Mouse (Mus musculus): ENCODE results near the gene Rimbp3. TPM values are rescaled to one million over a fixed set of nuclear protein-coding genes. Genes with fewer than 3 reads are reported as not detected.

Rimbp3 gene
- polyA plus RNA-seq, 1 experiment from 2014 or later = 0.13 TPM

DNA sequence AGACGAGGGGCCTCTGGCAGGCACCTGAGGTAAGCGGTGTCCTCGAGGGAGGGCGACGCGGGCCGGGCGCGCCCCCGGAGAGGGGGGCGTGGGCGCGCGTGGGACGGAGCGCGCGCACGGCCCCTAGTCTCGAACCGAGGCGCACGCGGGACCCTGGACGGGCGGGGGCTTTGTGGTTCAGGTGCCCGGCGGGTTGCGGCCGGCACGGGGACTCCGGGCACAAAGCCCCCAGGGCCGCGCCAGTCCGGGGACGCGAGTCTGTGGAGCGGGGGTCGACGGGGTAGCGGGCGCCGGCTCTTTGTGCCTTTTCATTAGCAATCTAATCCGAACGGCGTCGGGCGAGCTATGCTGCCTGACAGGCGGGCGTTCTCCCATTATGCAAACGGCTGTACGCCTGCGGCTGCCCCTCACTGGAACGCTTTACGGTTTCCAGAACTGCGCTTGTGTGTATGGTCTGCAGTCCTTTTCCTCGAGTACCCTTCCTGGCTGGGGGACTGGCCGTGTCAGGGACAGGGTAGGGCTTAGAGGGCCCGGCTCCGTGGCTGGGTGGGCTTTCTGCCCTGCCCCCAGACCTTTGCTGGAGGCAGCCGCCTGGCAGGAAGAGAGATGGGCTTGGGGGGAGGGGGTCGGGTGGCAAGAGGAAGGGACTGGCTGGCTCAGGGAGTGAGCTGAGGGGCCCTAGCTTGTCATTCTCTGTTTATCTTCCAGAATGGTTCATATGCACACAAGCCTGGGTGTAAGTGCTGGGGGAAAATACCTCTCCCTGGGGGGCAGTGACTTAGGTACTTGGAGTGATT, 25.5 kb downstream of the Rimbp3 start:
- peak overlapping the region; percentile 90 for H3K4me3 ChIP-seq (ENCODE audit: low read depth, low read length)
- WGBS = 0% methylated on average over 60 of the region's 62 CpGs
- H3K27ac ChIP-seq (ENCODE audit: low read depth) = peak overlapping the region; percentile 94
- H3K9me3 ChIP-seq (ENCODE audit: low read depth, low read length) = 0 out of 2 replicates have a peak, but pooled peaks cover 3% of the 10 kb centered on the region
- peak overlapping the region; percentile 78 for H3K4me2 ChIP-seq
- peak overlapping the region; percentile 94 for H3K9ac ChIP-seq
- TF ChIP-seq CTCF (IDR thresholded peaks at IDR 0.05; ENCODE audit: low read depth) = no peak
- H3K4me1 ChIP-seq (ENCODE audit: insufficient read depth) = peaks cover 11% of the 10 kb centered on the region; the same call in 1 of the 2 replicates
- no peaks in the 10 kb centered on the region for H3K27me3 ChIP-seq (ENCODE audit: insufficient read depth, low read length)
- H3K36me3 ChIP-seq (ENCODE audit: insufficient read depth) = no peaks in the 10 kb centered on the region
- peak; percentile 75 for DNase-seq
- ATAC-seq (ENCODE audit: insufficient read depth) = peak; percentile 68

- TF ChIP-seq CTCF (IDR thresholded peaks at IDR 0.05; ENCODE audit: low read depth) = no peak
- DNase-seq = peak; percentile 73
- ATAC-seq (ENCODE audit: insufficient read depth) = no peak
- Histone ChIP-seq H3K9me3 (ENCODE audit: low read depth, low read length) (0 out of 2 replicates have a peak, but pooled peaks cover 3% of the 10 kb centered on the region), H3K27me3 (ENCODE audit: insufficient read depth, low read length) (no peaks in the 10 kb centered on the region), H3K4me2 (peak overlapping the region; percentile 78), H3K9ac (peak overlapping the region; percentile 94), H3K27ac (ENCODE audit: low read depth) (peak overlapping the region; percentile 94), H3K36me3 (ENCODE audit: insufficient read depth) (no peaks in the 10 kb centered on the region), H3K4me1 (ENCODE audit: insufficient read depth) (peaks cover 11% of the 10 kb centered on the region; the same call in 1 of the 2 replicates), H3K4me3 (ENCODE audit: low read depth, low read length) (peak overlapping the region; percentile 90)
- WGBS = 0% methylated on average over 12 of the region's 12 CpGs
Observed at GRCm38 (mm10) chr16:17234499-17234895, 26.1 kb downstream of the Rimbp3 start.

GRCm38 (mm10) chr16:17234916-17235665, 26.7 kb downstream of the Rimbp3 start:
- Histone ChIP-seq H3K9ac (peak overlapping the region; percentile 94; the same call in 1 of the 2 replicates), H3K27me3 (ENCODE audit: insufficient read depth, low read length) (no peaks in the 10 kb centered on the region), H3K4me3 (ENCODE audit: low read depth, low read length) (peak overlapping the region; percentile 90), H3K4me1 (ENCODE audit: insufficient read depth) (peaks cover 11% of the 10 kb centered on the region; the same call in 1 of the 2 replicates), H3K9me3 (ENCODE audit: low read depth, low read length) (no peaks in the 10 kb centered on the region), H3K36me3 (ENCODE audit: insufficient read depth) (no peaks in the 10 kb centered on the region), H3K4me2 (peak overlapping the region; percentile 78), H3K27ac (ENCODE audit: low read depth) (peak overlapping the region; percentile 8; the same call in 1 of the 2 replicates)
- TF ChIP-seq CTCF (IDR thresholded peaks at IDR 0.05; ENCODE audit: low read depth) = no peak
- WGBS = 25% methylated on average over 9 of the region's 9 CpGs
- ATAC-seq (ENCODE audit: insufficient read depth) = no peak
- DNase-seq = peak; percentile 31

- H3K27me3 ChIP-seq (ENCODE audit: insufficient read depth, low read length) = no peaks in the 10 kb centered on the region
- no peak for ATAC-seq (ENCODE audit: insufficient read depth)
Observed at GRCm38 (mm10) chr16:17237634-17238033, 29.2 kb downstream of the Rimbp3 start.

DNA sequence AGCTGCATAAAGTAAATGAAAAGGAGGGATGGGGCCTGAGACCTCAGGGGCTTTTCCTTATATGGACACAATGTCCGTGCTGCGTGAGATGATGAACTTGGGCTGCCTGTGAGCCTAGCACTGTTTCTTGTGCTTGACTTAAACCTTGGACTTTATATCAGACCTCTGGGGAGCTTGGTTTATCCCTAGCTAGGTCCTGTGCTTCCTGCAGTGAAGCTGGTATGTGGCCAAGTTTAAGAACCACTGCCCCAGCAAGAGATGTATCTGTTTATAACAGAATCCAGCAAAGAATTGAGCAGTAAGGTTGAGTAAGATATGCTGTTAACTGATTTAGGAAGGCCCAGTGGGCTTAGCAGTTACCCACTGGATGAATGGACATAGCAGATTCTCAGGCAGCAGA, 31.0 kb downstream of the Rimbp3 start:
- peaks cover 18% of the 10 kb centered on the region for H3K4me1 ChIP-seq (ENCODE audit: insufficient read depth)
- no peak for ATAC-seq (ENCODE audit: insufficient read depth)

More at GRCm38 (mm10) chr16:17237634-17238033, 29.2 kb downstream of the Rimbp3 start:
- DNase-seq = no peak
- Histone ChIP-seq H3K4me2 (no peak overlapping the region), H3K4me1 (ENCODE audit: insufficient read depth) (peaks cover 14% of the 10 kb centered on the region; the same call in 1 of the 2 replicates), H3K9ac (no peak overlapping the region), H3K4me3 (ENCODE audit: low read depth, low read length) (no peak overlapping the region), H3K27ac (ENCODE audit: low read depth) (no peak overlapping the region), H3K9me3 (ENCODE audit: low read depth, low read length) (no peaks in the 10 kb centered on the region), H3K36me3 (ENCODE audit: insufficient read depth) (no peaks in the 10 kb centered on the region)
- no peak for TF ChIP-seq CTCF (IDR thresholded peaks at IDR 0.05; ENCODE audit: low read depth)
- WGBS = 59% methylated on average over 3 of the region's 3 CpGs

DNA sequence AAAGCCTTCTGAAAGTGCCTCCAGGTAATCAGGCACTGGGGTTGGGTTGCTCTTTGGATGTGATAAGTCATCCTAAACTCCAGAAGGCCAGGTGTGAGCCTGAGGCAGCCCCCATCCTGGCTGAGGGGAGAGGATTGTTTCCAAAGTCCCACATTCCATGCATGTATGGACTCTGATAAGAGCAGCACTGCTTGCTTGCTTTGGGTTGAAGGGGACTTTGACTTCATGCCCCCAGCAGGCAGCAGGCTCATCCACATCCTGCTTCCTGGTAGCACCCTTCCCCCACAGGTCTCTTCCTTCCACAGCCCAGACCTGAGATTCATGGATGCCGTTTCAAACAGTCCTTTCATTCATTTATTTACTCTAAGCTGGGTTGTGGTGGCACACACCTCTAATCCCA, 35.3 kb downstream of the Rimbp3 start:
- no peaks in the 10 kb centered on the region for H3K9me3 ChIP-seq (ENCODE audit: low read depth, low read length)
- TF ChIP-seq CTCF (IDR thresholded peaks at IDR 0.05; ENCODE audit: low read depth) = no peak
- H3K4me2 ChIP-seq = no peak overlapping the region
- ATAC-seq (ENCODE audit: insufficient read depth) (peak; percentile 33; the same call in 1 of the 2 replicates), DNase-seq (no peak)
- peak overlapping the region; percentile 70; the same call in 1 of the 2 replicates for H3K27ac ChIP-seq (ENCODE audit: low read depth)
- no peaks in the 10 kb centered on the region for H3K36me3 ChIP-seq (ENCODE audit: insufficient read depth)
- WGBS = 19% methylated on average over 1 of the region's 1 CpGs
- no peaks in the 10 kb centered on the region for H3K27me3 ChIP-seq (ENCODE audit: insufficient read depth, low read length)
- H3K4me1 ChIP-seq (ENCODE audit: insufficient read depth) = peaks cover 7% of the 10 kb centered on the region
- H3K4me3 ChIP-seq (ENCODE audit: low read depth, low read length) = no peak overlapping the region
- H3K9ac ChIP-seq = no peak overlapping the region

More for the DNA sequence above, 31.0 kb downstream of the Rimbp3 start:
- Histone ChIP-seq H3K9me3 (ENCODE audit: low read depth, low read length) (no peaks in the 10 kb centered on the region), H3K27ac (ENCODE audit: low read depth) (no peak overlapping the region), H3K9ac (no peak overlapping the region), H3K4me2 (no peak overlapping the region), H3K4me3 (ENCODE audit: low read depth, low read length) (no peak overlapping the region), H3K27me3 (ENCODE audit: insufficient read depth, low read length) (no peaks in the 10 kb centered on the region), H3K36me3 (ENCODE audit: insufficient read depth) (no peaks in the 10 kb centered on the region)
- 55% methylated on average over 2 of the region's 2 CpGs for WGBS
- no peak for DNase-seq
- TF ChIP-seq CTCF (IDR thresholded peaks at IDR 0.05; ENCODE audit: low read depth) = no peak

GRCm38 (mm10) chr16:17244996-17245395, 36.6 kb downstream of the Rimbp3 start:
- WGBS = 67% methylated on average over 1 of the region's 1 CpGs
- Histone ChIP-seq H3K27ac (ENCODE audit: low read depth) (no peak overlapping the region), H3K4me2 (no peak overlapping the region), H3K36me3 (ENCODE audit: insufficient read depth) (no peaks in the 10 kb centered on the region), H3K9ac (no peak overlapping the region), H3K9me3 (ENCODE audit: low read depth, low read length) (no peaks in the 10 kb centered on the region), H3K4me1 (ENCODE audit: insufficient read depth) (peaks cover 7% of the 10 kb centered on the region), H3K27me3 (ENCODE audit: insufficient read depth, low read length) (no peaks in the 10 kb centered on the region), H3K4me3 (ENCODE audit: low read depth, low read length) (no peak overlapping the region)
- no peak for TF ChIP-seq CTCF (IDR thresholded peaks at IDR 0.05; ENCODE audit: low read depth)
- DNase-seq = no peak
- no peak for ATAC-seq (ENCODE audit: insufficient read depth)
